Mouse (Mus musculus): Measurements from ENCODE around the gene Muc4. TPM values are rescaled to one million over a fixed set of nuclear protein-coding genes. Genes with fewer than 3 reads are reported as not detected.

The Muc4 gene
- total and polyA plus RNA-seq, 3 experiments = not detected

- H3K4me3 ChIP-seq (ENCODE audit: control insufficient read depth in 1 of 2, insufficient read depth in 1 of 2, low read depth in 2 of 2, low read length in 2 of 2) = no peak overlapping the region
- TF ChIP-seq ZMIZ1 (IDR thresholded peaks at IDR 0.05; ENCODE audit: low read depth, low read length) = no peak
- no peak for TF ChIP-seq MAZ (IDR thresholded peaks at IDR 0.05; ENCODE audit: low read depth, low read length)
- TF ChIP-seq POLR2A (IDR thresholded peaks at IDR 0.05; ENCODE audit: control insufficient read depth in 1 of 2, insufficient read depth in 1 of 2, low read depth in 1 of 2, low read length in 2 of 2, poor library complexity in 1 of 2) = no peak
- TF ChIP-seq MAX (IDR thresholded peaks at IDR 0.05; ENCODE audit: low read length) = no peak
- TF ChIP-seq NRF1 (IDR thresholded peaks at IDR 0.05; ENCODE audit: insufficient read depth, low read depth, low read length, poor library complexity, severe bottlenecking) = no peak
- no peak for TF ChIP-seq MAFK (IDR thresholded peaks at IDR 0.05; ENCODE audit: borderline replicate concordance, low read depth, low read length)
- no peak for TF ChIP-seq USF1 (IDR thresholded peaks at IDR 0.05; ENCODE audit: low read depth, low read length)
- TF ChIP-seq TCF12 (IDR thresholded peaks at IDR 0.05; ENCODE audit: low read depth, low read length) = no peak
- no peak for TF ChIP-seq RCOR1 (IDR thresholded peaks at IDR 0.05; ENCODE audit: low read depth, low read length)
- no peaks in the 10 kb centered on the region for H3K36me3 ChIP-seq (ENCODE audit: control insufficient read depth in 1 of 2, insufficient read depth in 2 of 2, low read length in 2 of 2)
- no peaks in the 10 kb centered on the region for H3K4me1 ChIP-seq (ENCODE audit: control insufficient read depth in 1 of 2, insufficient read depth in 2 of 2, low read length in 2 of 2)
- H3K27me3 ChIP-seq (ENCODE audit: control insufficient read depth in 1 of 2, insufficient read depth in 2 of 2, low read length in 2 of 2) = peaks cover 0 to 2% of the 10 kb centered on the region in 2 experiments; a peak in 2 of 4 replicates
- no peak overlapping the region for H3K27ac ChIP-seq (ENCODE audit: control insufficient read depth, low read depth, low read length)
- H3K79me2 ChIP-seq (ENCODE audit: control insufficient read depth, insufficient read depth, low read length, poor library complexity) = no peaks in the 10 kb centered on the region
- DNase-seq (ENCODE audit: low read depth, low spot score) = no peak
- H3K9ac ChIP-seq (ENCODE audit: control insufficient read depth, low read depth, low read length, poor library complexity, severe bottlenecking) = no peak overlapping the region
- no peaks in the 10 kb centered on the region for H3K9me3 ChIP-seq (replicated peaks; ENCODE audit: insufficient read depth, low read length)
Observed at GRCm38 (mm10) chr16:32723767-32724166, 11.9 kb upstream of the Muc4 start.

GRCm38 (mm10) chr16:32724259-32724658 lies 11.4 kb upstream of the Muc4 start:
- H3K4me1 ChIP-seq (ENCODE audit: control insufficient read depth in 1 of 2, insufficient read depth in 2 of 2, low read length in 2 of 2) = no peaks in the 10 kb centered on the region
- H3K36me3 ChIP-seq (ENCODE audit: control insufficient read depth in 1 of 2, insufficient read depth in 2 of 2, low read length in 2 of 2) = no peaks in the 10 kb centered on the region
- no peaks in the 10 kb centered on the region for H3K9me3 ChIP-seq (replicated peaks; ENCODE audit: insufficient read depth, low read length)
- H3K79me2 ChIP-seq (ENCODE audit: control insufficient read depth, insufficient read depth, low read length, poor library complexity) = no peaks in the 10 kb centered on the region
- no peak for DNase-seq (ENCODE audit: low read depth, low spot score)
- H3K9ac ChIP-seq (ENCODE audit: control insufficient read depth, low read depth, low read length, poor library complexity, severe bottlenecking) = no peak overlapping the region
- TF ChIP-seq TCF12 (IDR thresholded peaks at IDR 0.05; ENCODE audit: low read depth, low read length) = no peak
- TF ChIP-seq USF1 (IDR thresholded peaks at IDR 0.05; ENCODE audit: low read depth, low read length) = no peak
- no peak for TF ChIP-seq TBP (IDR thresholded peaks at IDR 0.05; ENCODE audit: low read depth, low read length)
- no peak for TF ChIP-seq ELF1 (IDR thresholded peaks at IDR 0.05; ENCODE audit: low read depth, low read length)
- no peak for TF ChIP-seq MAX (IDR thresholded peaks at IDR 0.05; ENCODE audit: low read length)
- no peak for TF ChIP-seq RAD21 (IDR thresholded peaks at IDR 0.05; ENCODE audit: low read depth, low read length)
- no peak for TF ChIP-seq ETS1 (IDR thresholded peaks at IDR 0.05; ENCODE audit: low read depth, low read length)
- TF ChIP-seq POLR2A (IDR thresholded peaks at IDR 0.05; ENCODE audit: control insufficient read depth in 1 of 2, insufficient read depth in 1 of 2, low read depth in 1 of 2, low read length in 2 of 2, poor library complexity in 1 of 2) = no peak
- TF ChIP-seq MXI1 (IDR thresholded peaks at IDR 0.05; ENCODE audit: low read depth, low read length) = no peak
- no peak for TF ChIP-seq BHLHE40 (IDR thresholded peaks at IDR 0.05; ENCODE audit: borderline replicate concordance, low read depth, low read length)
- TF ChIP-seq KAT2A (conservative IDR thresholded peaks at IDR 0.05; ENCODE audit: low read depth, low read length) = no peak
- no peak for TF ChIP-seq HCFC1 (IDR thresholded peaks at IDR 0.05; ENCODE audit: low read depth, low read length)
- no peak for TF ChIP-seq SIN3A (IDR thresholded peaks at IDR 0.05; ENCODE audit: low read length)
- TF ChIP-seq GABPA (IDR thresholded peaks at IDR 0.05; ENCODE audit: low read depth, low read length) = no peak
- TF ChIP-seq TAL1 (IDR thresholded peaks at IDR 0.05; ENCODE audit: low read length) = no peak
- TF ChIP-seq MAZ (IDR thresholded peaks at IDR 0.05; ENCODE audit: low read depth, low read length) = no peak
- no peak for TF ChIP-seq ZMIZ1 (IDR thresholded peaks at IDR 0.05; ENCODE audit: low read depth, low read length)
- peaks cover 2% of the 10 kb centered on the region in 2 experiments; a peak in 2 of 4 replicates for H3K27me3 ChIP-seq (ENCODE audit: control insufficient read depth in 1 of 2, insufficient read depth in 2 of 2, low read length in 2 of 2)
- H3K27ac ChIP-seq (ENCODE audit: control insufficient read depth, low read depth, low read length) = no peak overlapping the region
- H3K4me3 ChIP-seq (ENCODE audit: control insufficient read depth in 1 of 2, insufficient read depth in 1 of 2, low read depth in 2 of 2, low read length in 2 of 2) = no peak overlapping the region

All from MEL (cell line).